Mouse (Mus musculus): ENCODE data around the gene Ccin.
A peak's percentile ranks its signal among the peaks of the same experiment; 100 is the strongest.

DNA sequence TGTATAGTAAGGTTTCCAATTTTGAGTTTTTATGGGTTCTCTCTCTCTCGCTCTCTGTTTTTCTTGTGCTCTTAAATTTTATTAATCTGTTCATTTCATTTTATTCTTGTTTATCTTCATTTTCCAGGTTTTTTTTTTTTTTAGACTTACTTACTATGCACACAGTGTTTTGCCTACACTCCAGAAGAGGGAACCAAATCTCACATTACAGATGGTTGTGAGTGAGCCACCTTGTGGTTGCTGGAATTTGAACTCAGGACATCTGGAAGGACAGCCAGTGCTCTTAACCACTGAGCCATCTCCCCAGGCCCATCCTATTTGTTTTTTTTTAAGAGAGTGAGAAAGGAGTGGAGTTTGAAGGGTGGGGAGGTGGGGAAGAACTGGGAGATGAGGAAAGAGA, 26.9 kb downstream of the Ccin start:
- TF ChIP-seq SMC3 (IDR thresholded peaks at IDR 0.05; ENCODE audit: low read depth, low read length) (peak; percentile 23; the same call in 1 of the 2 replicates), ZC3H11A (IDR thresholded peaks at IDR 0.05; ENCODE audit: low read depth, low read length) (no peak), CTCF (conservative IDR thresholded peaks at IDR 0.05 in 1 of 2, IDR thresholded peaks at IDR 0.05 in 1 of 2; ENCODE audit: low read depth in 2 of 2, low read length in 2 of 2) (peak in 1 of 2 experiments; percentile 69; a peak in 2 of 4 replicates), POLR2A (IDR thresholded peaks at IDR 0.05; ENCODE audit: low read depth, low read length) (no peak), ZKSCAN1 (IDR thresholded peaks at IDR 0.05; ENCODE audit: borderline replicate concordance, low read depth, low read length) (no peak), BHLHE40 (IDR thresholded peaks at IDR 0.05; ENCODE audit: low read depth, low read length) (no peak), SIN3A (IDR thresholded peaks at IDR 0.05; ENCODE audit: low read length) (no peak), MXI1 (IDR thresholded peaks at IDR 0.05; ENCODE audit: low read depth, low read length) (no peak)
